Mouse (Mus musculus): ENCODE results near the gene Alyref. TPM values are rescaled to one million over a fixed set of nuclear protein-coding genes. Genes with fewer than 3 reads are reported as not detected.

Gene Alyref
- polyA plus RNA-seq, 1 experiment from 2014 or later, result 406 TPM

DNA sequence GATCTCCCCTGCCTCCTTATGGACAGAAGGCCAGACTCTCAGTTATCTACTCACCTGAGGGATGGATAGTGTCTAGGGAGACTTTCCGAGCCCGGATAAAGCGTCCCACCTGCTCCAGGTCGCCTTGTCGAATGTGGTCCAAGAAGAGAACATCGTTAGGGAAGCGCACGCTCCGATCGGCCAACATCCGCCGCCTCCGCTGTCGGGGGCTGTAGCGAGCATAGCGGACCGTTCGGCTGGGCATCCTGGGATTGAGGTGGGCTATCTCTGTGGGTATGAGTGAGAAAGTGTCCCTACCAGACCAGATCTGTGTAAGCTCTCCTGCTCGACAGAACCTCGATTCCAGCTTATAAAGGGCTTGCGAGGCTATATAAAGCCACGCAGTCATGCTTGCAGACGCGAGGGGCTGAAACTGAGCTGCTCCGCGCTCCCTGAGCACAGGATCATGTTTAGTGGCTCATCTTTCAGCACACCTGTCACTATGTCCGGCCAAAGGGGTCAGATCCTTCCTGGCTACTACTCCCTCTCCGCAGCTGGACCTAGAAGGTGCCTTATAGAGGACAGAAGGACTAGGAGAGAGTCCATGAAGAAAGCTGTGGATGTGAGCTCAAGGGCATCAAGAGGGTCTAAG lies 47.2 kb downstream of the Alyref start, which contains the start of gene Ppp1r27:
Ppp1r27 (minus strand) TSS at position 323 of the 631 bp plus-strand sequence.
- no peak for DNase-seq (ENCODE audit: low spot score)
- peaks cover 16% of the 10 kb centered on the region for H3K4me1 ChIP-seq (ENCODE audit: control insufficient read depth, insufficient read depth, low read length)
- WGBS, result 93% methylated on average over 28 of the region's 28 CpGs
- peaks cover 3% of the 10 kb centered on the region; the same call in 1 of the 2 replicates for H3K36me3 ChIP-seq (ENCODE audit: control insufficient read depth, insufficient read depth, low read length)
- no peak for ATAC-seq (ENCODE audit: low read depth)
- H3K9me3 ChIP-seq (ENCODE audit: control insufficient read depth, low read length), result no peaks in the 10 kb centered on the region
- H3K27ac ChIP-seq (replicated peaks; ENCODE audit: low read depth, low read length), result no peak within 1 kb of the TSS
- H3K9ac ChIP-seq (ENCODE audit: low read depth, low read length), result peak within 1 kb of the TSS; percentile 98
- H3K4me2 ChIP-seq (ENCODE audit: low read depth, low read length), result peak within 1 kb of the TSS; percentile 85
- H3K4me3 ChIP-seq (ENCODE audit: low read depth, low read length), result peak within 1 kb of the TSS; percentile 99
- H3K27me3 ChIP-seq (replicated peaks; ENCODE audit: control insufficient read depth, insufficient read depth, low read length), result no peaks in the 10 kb centered on the region

DNA sequence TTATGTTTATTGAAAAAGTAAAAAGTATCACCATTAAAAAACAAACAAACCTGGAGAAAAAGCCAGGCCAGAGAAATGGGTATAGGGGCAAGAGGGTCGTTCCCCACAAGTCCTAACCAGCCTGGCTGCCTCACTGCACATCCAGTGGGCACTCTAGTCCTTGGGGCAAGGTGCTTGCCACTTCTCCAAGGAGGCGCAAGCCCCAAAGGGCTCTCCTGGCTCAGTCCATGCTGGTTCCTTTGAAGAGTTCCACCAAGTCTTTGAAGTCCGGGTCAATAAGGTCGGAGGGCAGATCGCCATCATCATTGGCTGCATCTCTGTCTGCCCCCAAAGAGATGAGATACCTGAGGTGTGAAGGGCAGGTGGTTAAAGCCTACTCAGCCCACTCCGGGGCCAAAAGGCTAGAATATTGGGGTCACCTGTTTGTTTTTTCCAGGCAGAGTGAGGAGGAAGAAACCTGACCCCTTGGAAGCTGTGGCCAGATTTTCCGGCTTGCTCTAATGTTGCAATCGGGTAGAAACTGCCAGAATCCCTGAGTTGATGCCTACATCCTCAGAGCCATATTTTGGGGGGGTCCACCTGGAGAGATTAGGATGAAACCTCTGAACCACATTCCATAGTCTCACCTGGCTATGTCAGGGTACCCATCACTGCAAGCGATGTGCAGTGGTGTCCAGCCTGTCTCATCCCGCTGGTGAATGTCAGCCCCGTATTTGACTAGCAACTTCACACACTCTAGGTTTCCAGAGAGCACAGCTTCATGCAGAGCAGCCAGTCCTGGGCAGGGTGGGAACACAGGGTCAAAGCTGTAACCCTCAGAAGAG lies 48.0 kb downstream of the Alyref start:
- ATAC-seq (ENCODE audit: low read depth), result no peak
- peak overlapping the region; percentile 99 for H3K4me3 ChIP-seq (ENCODE audit: low read depth, low read length)
- no peaks in the 10 kb centered on the region for H3K27me3 ChIP-seq (replicated peaks; ENCODE audit: control insufficient read depth, insufficient read depth, low read length)
- H3K27ac ChIP-seq (replicated peaks; ENCODE audit: low read depth, low read length), result peak overlapping the region; percentile 91
- H3K36me3 ChIP-seq (ENCODE audit: control insufficient read depth, insufficient read depth, low read length), result peaks cover 4% of the 10 kb centered on the region
- H3K9me3 ChIP-seq (ENCODE audit: control insufficient read depth, low read length), result no peaks in the 10 kb centered on the region
- peak overlapping the region; percentile 85 for H3K4me2 ChIP-seq (ENCODE audit: low read depth, low read length)
- no peak for DNase-seq (ENCODE audit: low spot score)
- peak overlapping the region; percentile 98 for H3K9ac ChIP-seq (ENCODE audit: low read depth, low read length)
- WGBS, result 68% methylated on average over 11 of the region's 11 CpGs
- H3K4me1 ChIP-seq (ENCODE audit: control insufficient read depth, insufficient read depth, low read length), result peaks cover 16% of the 10 kb centered on the region

DNA sequence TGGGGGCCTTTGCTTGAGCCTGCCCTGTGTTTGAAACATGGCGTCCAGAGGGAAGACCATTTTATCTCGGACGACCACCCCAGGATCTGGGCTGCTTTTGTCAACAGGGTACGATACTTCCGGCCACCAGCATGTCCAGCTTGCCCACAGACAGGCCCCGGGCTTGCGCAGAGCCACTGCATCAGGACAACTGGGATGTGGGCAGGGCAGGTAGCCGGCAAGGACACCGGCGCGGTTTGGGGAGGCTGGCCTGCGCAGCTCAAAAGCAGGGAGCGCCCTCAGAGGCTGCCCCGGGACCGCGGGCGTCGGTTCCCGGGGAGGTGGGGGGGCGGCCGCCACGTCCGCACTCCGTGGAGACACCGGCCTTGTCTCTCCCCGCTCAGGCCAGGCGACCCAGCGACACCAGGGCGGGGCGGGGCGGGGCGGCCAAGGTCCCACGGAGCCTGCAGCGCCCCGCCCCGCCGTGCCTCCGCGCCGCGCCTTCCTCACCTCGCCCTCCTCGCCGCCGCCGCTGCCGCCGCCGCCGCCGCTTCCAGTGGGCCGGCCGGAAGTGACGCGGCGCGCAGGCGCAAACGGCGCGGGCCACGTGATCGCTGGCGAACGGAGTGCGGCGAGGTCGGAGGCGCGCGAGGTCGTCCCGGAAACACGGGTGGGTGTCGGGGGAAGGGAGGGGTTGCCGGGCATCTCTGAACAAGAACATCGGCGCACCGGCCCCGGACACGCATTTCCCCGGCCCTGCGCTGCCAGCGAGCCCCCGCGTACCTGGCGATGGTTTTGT lies 48.8 kb downstream of the Alyref start, which contains the start of gene Mcrip1:
Mcrip1 (minus strand) TSS at position 560 of the 778 bp plus-strand sequence.
- Histone ChIP-seq H3K9me3 (ENCODE audit: control insufficient read depth, low read length) (no peaks in the 10 kb centered on the region), H3K4me1 (ENCODE audit: control insufficient read depth, insufficient read depth, low read length) (peaks cover 16% of the 10 kb centered on the region), H3K4me2 (ENCODE audit: low read depth, low read length) (peak within 1 kb of the TSS; percentile 85), H3K27ac (replicated peaks; ENCODE audit: low read depth, low read length) (peak within 1 kb of the TSS; percentile 91), H3K36me3 (ENCODE audit: control insufficient read depth, insufficient read depth, low read length) (peaks cover 13% of the 10 kb centered on the region), H3K9ac (ENCODE audit: low read depth, low read length) (peak within 1 kb of the TSS; percentile 98), H3K27me3 (replicated peaks; ENCODE audit: control insufficient read depth, insufficient read depth, low read length) (no peaks in the 10 kb centered on the region), H3K4me3 (ENCODE audit: low read depth, low read length) (peak within 1 kb of the TSS; percentile 99)
- ATAC-seq (ENCODE audit: low read depth), result peak; percentile 90
- under 1% methylated on average over 53 of the region's 87 CpGs for WGBS
- DNase-seq (ENCODE audit: low spot score), result peak; percentile 93

DNA sequence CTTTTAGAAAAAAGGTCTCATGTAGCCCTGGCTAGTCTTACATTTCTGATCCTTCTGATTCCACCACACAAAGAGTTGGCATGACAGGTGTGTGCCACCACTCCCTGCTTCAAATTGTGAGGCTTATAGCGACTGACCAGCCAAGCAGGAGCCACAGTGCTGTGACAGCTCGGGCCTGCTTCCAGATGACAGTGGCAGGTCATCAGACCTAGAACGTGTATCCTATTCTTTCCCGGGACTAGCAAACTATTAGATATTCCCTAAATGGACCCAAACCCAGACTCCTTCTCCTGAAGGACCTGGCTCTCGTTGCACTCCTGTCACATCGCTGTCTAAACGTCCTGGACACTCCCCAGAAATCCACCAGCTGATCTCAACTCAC lies 49.4 kb downstream of the Alyref start:
- WGBS, result 22% methylated on average over 7 of the region's 7 CpGs
- Histone ChIP-seq H3K9me3 (ENCODE audit: control insufficient read depth, low read length) (no peaks in the 10 kb centered on the region), H3K4me2 (ENCODE audit: low read depth, low read length) (peak overlapping the region; percentile 85), H3K4me3 (ENCODE audit: low read depth, low read length) (peak overlapping the region; percentile 99), H3K27me3 (replicated peaks; ENCODE audit: control insufficient read depth, insufficient read depth, low read length) (no peaks in the 10 kb centered on the region), H3K9ac (ENCODE audit: low read depth, low read length) (peak overlapping the region; percentile 98), H3K27ac (replicated peaks; ENCODE audit: low read depth, low read length) (peak overlapping the region; percentile 91), H3K4me1 (ENCODE audit: control insufficient read depth, insufficient read depth, low read length) (peaks cover 16% of the 10 kb centered on the region), H3K36me3 (ENCODE audit: control insufficient read depth, insufficient read depth, low read length) (peaks cover 19% of the 10 kb centered on the region)
- ATAC-seq (ENCODE audit: low read depth), result 0 out of 2 replicates have a peak, but pooled peaks have one; percentile 7
- DNase-seq (ENCODE audit: low spot score), result no peak

DNA sequence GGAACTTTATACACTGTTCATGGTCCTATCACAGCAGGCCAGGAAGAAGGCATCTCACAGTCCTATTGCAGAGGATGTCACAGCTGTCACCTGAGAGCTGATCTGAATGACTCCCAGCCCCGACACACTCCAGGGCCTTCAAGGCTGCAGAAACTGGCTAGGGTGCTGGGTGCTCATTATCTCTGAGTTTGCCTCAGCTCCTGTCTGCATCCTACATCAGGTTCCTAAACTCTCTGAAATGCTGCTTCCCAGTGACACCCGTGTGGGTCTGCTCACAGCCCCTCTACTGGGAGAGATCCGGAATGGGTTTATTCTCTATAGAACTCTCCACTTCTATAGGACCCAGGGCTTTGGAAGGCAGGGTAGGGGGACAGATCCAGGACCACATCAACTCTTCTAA lies 50.0 kb downstream of the Alyref start:
- Histone ChIP-seq H3K4me3 (ENCODE audit: low read depth, low read length) (peak overlapping the region; percentile 99), H3K4me2 (ENCODE audit: low read depth, low read length) (peak overlapping the region; percentile 85), H3K4me1 (ENCODE audit: control insufficient read depth, insufficient read depth, low read length) (peaks cover 16% of the 10 kb centered on the region), H3K9ac (ENCODE audit: low read depth, low read length) (peak overlapping the region; percentile 98), H3K9me3 (ENCODE audit: control insufficient read depth, low read length) (no peaks in the 10 kb centered on the region), H3K27me3 (replicated peaks; ENCODE audit: control insufficient read depth, insufficient read depth, low read length) (no peaks in the 10 kb centered on the region), H3K27ac (replicated peaks; ENCODE audit: low read depth, low read length) (no peak overlapping the region; the same call in 1 of the 2 replicates), H3K36me3 (ENCODE audit: control insufficient read depth, insufficient read depth, low read length) (peaks cover 24% of the 10 kb centered on the region)
- 88% methylated on average over 3 of the region's 3 CpGs for WGBS
- DNase-seq (ENCODE audit: low spot score), result no peak
- ATAC-seq (ENCODE audit: low read depth), result no peak

DNA sequence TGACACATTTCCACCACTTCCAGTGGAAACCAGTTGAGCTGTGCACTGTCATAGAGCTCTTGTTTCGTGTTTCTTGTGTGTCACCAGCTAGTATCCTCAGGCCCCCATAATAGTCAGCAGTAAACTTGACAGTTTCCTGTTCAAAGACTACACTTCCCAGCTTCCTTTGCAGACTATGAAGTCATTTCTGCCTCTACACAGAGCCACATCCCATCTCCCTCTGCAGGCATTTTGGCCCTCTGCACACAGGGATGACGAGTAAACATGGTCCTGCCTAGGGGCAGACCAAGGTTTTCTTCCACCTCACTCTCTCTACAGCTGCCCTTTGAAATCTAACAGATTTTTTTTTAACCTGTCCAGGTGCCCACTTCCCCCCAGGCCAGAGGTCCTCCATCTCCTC lies 50.7 kb downstream of the Alyref start:
- Histone ChIP-seq H3K27ac (replicated peaks; ENCODE audit: low read depth, low read length) (no peak overlapping the region), H3K9me3 (ENCODE audit: control insufficient read depth, low read length) (no peaks in the 10 kb centered on the region), H3K4me1 (ENCODE audit: control insufficient read depth, insufficient read depth, low read length) (peaks cover 16% of the 10 kb centered on the region), H3K4me2 (ENCODE audit: low read depth, low read length) (0 out of 2 replicates have a peak overlapping the region, but pooled peaks have one; percentile 85), H3K36me3 (ENCODE audit: control insufficient read depth, insufficient read depth, low read length) (peaks cover 32% of the 10 kb centered on the region), H3K4me3 (ENCODE audit: low read depth, low read length) (0 out of 2 replicates have a peak overlapping the region, but pooled peaks have one; percentile 3), H3K27me3 (replicated peaks; ENCODE audit: control insufficient read depth, insufficient read depth, low read length) (no peaks in the 10 kb centered on the region), H3K9ac (ENCODE audit: low read depth, low read length) (no peak overlapping the region)
- WGBS, result 53% methylated on average over 2 of the region's 2 CpGs
- ATAC-seq (ENCODE audit: low read depth), result no peak
- DNase-seq (ENCODE audit: low spot score), result peak; percentile 15

DNA sequence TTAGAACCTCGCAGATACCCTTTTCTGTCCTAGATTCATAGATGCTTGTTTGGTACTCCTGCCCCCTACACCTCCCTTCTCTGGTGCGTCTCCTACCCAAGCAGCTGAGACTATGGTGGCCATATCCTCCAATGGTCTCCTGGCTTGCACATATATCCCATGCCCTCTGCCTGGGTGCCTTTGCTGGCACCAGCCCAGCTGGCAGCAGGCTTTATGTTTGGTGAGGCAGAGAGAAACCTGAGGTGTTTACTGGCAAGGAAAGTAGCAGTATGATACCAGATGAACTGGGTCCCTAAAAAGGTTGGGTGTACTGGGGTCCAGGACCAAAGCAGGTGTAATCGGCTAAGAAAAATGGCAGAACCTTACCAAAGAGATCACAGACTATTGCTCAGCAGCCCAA lies 52.2 kb downstream of the Alyref start:
- Histone ChIP-seq H3K27me3 (replicated peaks; ENCODE audit: control insufficient read depth, insufficient read depth, low read length) (no peaks in the 10 kb centered on the region), H3K4me3 (ENCODE audit: low read depth, low read length) (no peak overlapping the region), H3K27ac (replicated peaks; ENCODE audit: low read depth, low read length) (no peak overlapping the region), H3K9ac (ENCODE audit: low read depth, low read length) (no peak overlapping the region; the same call in 1 of the 2 replicates), H3K4me1 (ENCODE audit: control insufficient read depth, insufficient read depth, low read length) (peaks cover 16% of the 10 kb centered on the region), H3K4me2 (ENCODE audit: low read depth, low read length) (no peak overlapping the region), H3K36me3 (ENCODE audit: control insufficient read depth, insufficient read depth, low read length) (peaks cover 41% of the 10 kb centered on the region), H3K9me3 (ENCODE audit: control insufficient read depth, low read length) (no peaks in the 10 kb centered on the region)
- DNase-seq (ENCODE audit: low spot score) (no peak), ATAC-seq (ENCODE audit: low read depth) (no peak)
- 88% methylated on average over 3 of the region's 3 CpGs for WGBS

DNA sequence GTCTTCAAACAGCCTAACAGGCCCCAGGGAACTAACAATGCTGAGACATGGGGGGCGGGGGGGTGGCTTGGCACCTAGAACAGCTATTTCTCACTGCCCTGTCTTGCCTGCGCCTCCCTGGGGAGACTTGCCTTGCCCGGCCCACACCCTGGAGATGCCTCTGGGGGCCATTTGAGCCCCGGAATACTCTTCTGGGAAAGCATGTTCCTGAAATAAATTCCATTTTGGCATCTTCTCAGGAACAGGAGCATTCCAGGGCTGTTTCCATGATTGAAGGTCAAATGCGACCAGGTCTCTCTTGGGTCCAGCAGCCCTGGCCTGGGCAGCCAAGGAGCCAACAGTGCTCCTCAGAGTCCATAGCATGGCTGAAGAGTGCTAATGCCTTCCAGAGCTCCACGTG lies 55.8 kb downstream of the Alyref start:
- Histone ChIP-seq H3K4me2 (ENCODE audit: low read depth, low read length) (no peak overlapping the region), H3K4me3 (ENCODE audit: low read depth, low read length) (no peak overlapping the region), H3K36me3 (ENCODE audit: control insufficient read depth, insufficient read depth, low read length) (peaks cover 41% of the 10 kb centered on the region), H3K27ac (replicated peaks; ENCODE audit: low read depth, low read length) (no peak overlapping the region), H3K9ac (ENCODE audit: low read depth, low read length) (no peak overlapping the region), H3K9me3 (ENCODE audit: control insufficient read depth, low read length) (no peaks in the 10 kb centered on the region), H3K4me1 (ENCODE audit: control insufficient read depth, insufficient read depth, low read length) (peaks cover 16% of the 10 kb centered on the region), H3K27me3 (replicated peaks; ENCODE audit: control insufficient read depth, insufficient read depth, low read length) (no peaks in the 10 kb centered on the region)
- ATAC-seq (ENCODE audit: low read depth), result no peak
- 80% methylated on average over 6 of the region's 6 CpGs for WGBS
- DNase-seq (ENCODE audit: low spot score), result no peak

Measured in embryonic facial prominence, embryonic 14.5 days (tissue).